Mouse (Mus musculus): ENCODE measurements around the gene Mknk1.

- no peak for TF ChIP-seq CTCF (IDR thresholded peaks at IDR 0.05; ENCODE audit: control insufficient read depth, insufficient read depth, insufficient read length)
- no peak for TF ChIP-seq USF1 (IDR thresholded peaks at IDR 0.05; ENCODE audit: low read depth)
- TF ChIP-seq MYOD1 (IDR thresholded peaks at IDR 0.05; ENCODE audit: control insufficient read depth, insufficient read length, low read depth): no peak
Measured at GRCm38 (mm10) chr4:115897901-115898631, 59.1 kb downstream of the Mknk1 start.
